Mouse (Mus musculus): ENCODE data around the gene Kif26a.

DNA sequence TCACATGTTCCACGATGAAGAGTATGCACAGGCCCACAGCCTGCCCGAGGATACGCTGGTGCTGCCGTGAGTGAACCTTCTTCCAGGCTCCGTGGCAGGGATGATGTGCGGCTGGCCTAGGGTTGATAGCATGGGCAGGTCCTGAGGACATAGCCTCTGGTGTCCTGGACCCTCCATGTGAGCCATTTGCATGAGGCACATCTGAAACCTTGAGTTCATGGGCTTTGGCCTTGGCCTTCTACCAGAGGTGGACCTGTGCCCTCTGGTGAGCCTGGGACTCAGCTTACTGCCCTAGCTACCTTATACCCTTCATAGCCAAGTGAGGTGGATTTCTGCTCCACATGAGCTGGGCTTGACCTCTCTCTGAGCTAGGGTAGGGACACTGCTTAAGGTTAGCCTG lies 33.8 kb upstream of the Kif26a start:
- TF ChIP-seq CTCF (IDR thresholded peaks at IDR 0.05; ENCODE audit: low read depth) (no peak), EP300 (IDR thresholded peaks at IDR 0.05; ENCODE audit: low read depth) (no peak)
